Mouse (Mus musculus): ENCODE measurements around the gene Nphp4. TPM values are rescaled to one million over a fixed set of nuclear protein-coding genes. Genes with fewer than 3 reads are reported as not detected.

Gene Nphp4
- polyA plus RNA-seq (2012; rRNA removed): 2.0 and 2.1 TPM in 2 replicates

DNA sequence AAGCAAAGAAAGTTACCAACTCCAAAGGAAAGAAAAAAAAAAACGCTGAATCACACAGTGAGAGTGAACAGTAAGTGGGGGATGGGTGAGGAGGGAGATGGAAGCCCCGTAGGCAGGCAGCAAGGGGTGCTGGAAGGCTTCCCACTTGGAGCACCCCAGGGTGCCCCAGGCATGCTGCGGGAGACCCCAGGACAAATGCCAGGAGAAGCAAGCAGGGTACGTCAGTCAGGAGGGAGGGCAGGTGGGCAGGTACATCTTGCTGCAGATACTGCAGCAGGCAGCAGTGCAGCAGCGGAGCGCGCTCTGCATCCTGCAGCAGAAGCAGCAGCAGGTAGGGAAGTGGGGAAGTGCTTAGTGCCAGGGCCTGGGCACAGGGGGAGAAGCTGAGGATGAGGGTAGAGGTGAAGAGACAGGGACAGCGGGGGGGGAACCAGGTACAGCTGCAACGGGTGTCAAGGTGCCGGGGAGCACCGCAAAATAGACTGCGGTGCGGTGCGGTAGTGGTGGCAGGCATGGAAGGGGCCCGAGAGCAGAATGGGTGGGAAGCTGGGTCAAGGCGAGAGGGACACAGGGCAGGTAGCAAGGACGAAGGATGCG is at the start of gene Nphp4:
Gene Nphp4, plus strand, starts transcription at position 280 of the 597 bp plus-strand sequence.
- DNase-seq (ENCODE audit: low read depth): no peak

- DNase-seq (ENCODE audit: low read depth): no peak
Observed at GRCm38 (mm10) chr4:152428259-152428658, 48.2 kb upstream of the Nphp4 start.

DNA sequence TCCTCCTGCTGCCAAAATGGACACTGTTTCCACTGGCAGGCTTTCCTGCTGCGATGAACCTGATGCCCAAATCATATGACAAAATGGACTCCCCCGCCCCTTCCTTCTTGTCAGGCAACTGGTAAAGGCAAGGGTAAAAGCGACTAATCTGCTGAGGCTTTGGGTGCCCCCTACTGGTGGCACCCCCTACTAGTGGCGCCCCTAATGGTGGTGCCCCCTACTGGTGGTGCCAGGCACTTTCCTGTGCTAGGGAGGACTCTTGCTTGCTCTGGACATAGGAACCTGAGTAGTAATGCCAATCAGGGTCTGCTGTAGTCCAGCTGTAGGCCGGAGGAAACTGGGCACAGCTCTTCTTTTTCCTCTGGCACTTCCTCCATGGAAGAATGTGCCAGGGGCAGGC is 44.2 kb upstream of the Nphp4 start:
- DNase-seq (ENCODE audit: low read depth): no peak

GRCm38 (mm10) chr4:152434836-152435235 is 41.7 kb upstream of the Nphp4 start:
- no peak for DNase-seq (ENCODE audit: low read depth)

GRCm38 (mm10) chr4:152435255-152435654 is 41.3 kb upstream of the Nphp4 start:
- DNase-seq (ENCODE audit: low read depth): no peak

DNA sequence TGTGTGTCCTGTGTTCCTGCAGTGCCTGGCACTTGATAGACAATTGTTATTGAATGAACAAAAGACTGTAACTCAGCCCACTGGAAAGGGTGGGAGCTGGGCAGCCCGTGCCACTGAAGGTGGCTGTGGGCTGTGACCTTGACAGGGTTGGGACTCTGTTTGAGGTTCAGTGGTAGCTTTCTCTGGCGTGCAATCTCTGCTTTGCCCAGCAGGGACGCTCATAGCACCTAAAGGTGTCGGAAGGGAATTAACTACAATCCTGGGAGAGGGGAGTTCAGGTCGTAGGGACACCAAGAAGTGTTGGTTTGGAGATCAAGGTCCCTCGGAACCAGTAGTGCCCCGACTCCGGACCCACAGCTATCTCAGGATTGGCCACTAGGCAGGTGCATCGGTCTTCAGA is 35.6 kb upstream of the Nphp4 start:
- no peak for DNase-seq (ENCODE audit: low read depth)

- DNase-seq (ENCODE audit: low read depth): no peak
Observed at GRCm38 (mm10) chr4:152441536-152441935, 35.0 kb upstream of the Nphp4 start.

GRCm38 (mm10) chr4:152446178-152446577 is 30.3 kb upstream of the Nphp4 start:
- no peak for DNase-seq (ENCODE audit: low read depth)

GRCm38 (mm10) chr4:152447731-152448665 is 28.5 kb upstream of the Nphp4 start:
- no peak for DNase-seq (ENCODE audit: low read depth)

GRCm38 (mm10) chr4:152448666-152449018 is 27.9 kb upstream of the Nphp4 start:
- no peak for DNase-seq (ENCODE audit: low read depth)

GRCm38 (mm10) chr4:152451371-152451770 is 25.1 kb upstream of the Nphp4 start:
- no peak for DNase-seq (ENCODE audit: low read depth)

DNA sequence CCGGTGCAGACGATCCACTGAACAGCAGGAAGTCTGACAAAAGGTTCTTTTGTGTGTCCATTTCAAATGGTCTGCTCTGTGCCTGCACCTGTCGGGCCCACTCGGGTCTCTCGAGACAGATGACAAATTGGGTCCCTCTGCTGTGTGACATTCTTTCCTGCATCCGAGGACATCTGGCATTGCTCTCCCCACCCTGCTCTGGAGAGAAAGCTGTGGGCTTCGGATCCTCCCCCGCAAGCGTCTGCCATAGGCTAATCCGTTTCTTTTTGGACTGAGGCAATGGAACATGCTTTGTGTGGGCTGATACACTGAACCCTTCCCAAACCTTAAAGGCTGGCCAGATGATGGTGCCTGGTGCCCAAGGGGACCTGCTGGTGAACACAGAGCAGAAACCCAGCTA is 23.4 kb upstream of the Nphp4 start:
- DNase-seq (ENCODE audit: low read depth): no peak

GRCm38 (mm10) chr4:152454153-152454552 is 22.4 kb upstream of the Nphp4 start:
- DNase-seq (ENCODE audit: low read depth): no peak

GRCm38 (mm10) chr4:152456609-152457008 is 19.9 kb upstream of the Nphp4 start:
- DNase-seq (ENCODE audit: low read depth): no peak

DNA sequence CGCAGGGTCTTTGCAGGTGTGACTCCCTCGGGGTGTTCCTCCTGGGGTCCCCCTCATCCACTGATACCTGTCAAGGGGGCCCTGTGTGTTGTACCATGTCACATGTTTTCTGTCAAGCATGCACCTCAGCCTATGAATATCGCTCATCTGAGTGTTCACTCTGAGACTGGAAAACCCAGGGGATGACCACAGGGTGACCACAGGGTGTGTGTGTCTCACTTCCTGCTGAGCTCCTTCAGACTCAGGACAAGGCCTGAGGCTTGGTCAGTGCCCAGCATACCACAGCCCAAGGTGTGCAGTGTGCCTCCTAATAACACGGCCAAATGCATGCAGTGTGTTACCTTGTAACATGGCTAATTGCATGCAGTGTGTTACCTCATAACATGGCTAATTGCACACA is 18.8 kb upstream of the Nphp4 start:
- DNase-seq (ENCODE audit: low read depth): no peak

DNA sequence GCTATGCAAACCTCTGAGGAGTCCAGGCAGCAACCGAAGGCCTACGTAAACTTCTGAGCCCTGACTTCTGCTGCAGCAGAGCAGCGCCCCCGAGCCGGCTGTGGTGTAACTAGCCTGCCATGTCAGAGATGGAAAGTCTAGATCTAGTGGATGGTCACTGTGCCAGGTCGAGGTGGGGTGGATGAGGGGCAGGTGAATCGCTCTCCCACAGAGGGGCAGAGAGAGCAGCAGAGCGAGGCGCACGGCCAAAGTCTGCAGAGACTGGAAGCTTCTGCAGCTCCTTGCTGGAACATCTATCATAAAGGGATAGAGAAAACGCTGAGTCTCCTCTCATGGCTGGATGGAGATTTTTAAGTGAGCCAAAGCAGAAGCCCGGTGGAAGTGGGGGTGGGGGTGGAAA is 14.0 kb upstream of the Nphp4 start:
- DNase-seq (ENCODE audit: low read depth): no peak

DNA sequence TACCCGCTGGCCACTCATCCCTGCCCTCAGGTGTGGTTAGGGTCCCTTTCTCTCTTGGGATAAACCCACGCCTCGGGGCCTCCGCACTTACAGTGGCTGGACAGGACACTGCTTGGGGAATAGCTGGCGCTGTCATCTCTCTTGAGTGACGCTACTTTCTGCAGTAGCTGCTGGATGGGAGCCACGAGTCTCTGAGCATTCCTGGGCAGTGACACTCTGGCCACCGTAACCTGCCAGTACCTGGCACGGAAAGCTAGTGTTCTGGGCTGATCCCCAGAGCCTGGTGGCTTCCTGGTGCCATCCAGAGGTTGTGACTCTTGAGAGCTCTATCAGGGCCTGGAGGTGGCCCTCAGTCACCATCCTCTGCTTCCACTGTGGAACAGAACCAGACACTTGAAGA is 13.4 kb upstream of the Nphp4 start:
- DNase-seq (ENCODE audit: low read depth): no peak

DNA sequence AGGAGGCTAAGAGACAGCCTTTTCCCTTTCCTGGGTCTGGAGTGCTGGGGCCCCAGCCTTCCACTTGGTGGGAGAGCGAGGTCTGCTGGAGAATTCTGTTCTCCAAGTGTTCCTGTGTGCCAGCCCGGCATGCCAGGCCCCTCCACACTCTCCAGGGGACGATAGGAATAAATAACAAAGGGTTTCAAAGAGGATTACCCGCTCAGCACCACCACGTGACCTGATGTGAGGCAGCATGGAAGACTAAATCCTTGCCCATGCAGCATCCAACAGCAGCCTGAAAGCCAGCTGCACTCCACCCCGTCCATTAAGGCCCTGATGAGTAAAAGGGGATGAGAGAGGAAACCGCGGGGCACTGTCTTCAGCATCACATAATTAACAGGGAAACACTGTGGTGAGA is 11.4 kb upstream of the Nphp4 start:
- DNase-seq (ENCODE audit: low read depth): no peak

DNA sequence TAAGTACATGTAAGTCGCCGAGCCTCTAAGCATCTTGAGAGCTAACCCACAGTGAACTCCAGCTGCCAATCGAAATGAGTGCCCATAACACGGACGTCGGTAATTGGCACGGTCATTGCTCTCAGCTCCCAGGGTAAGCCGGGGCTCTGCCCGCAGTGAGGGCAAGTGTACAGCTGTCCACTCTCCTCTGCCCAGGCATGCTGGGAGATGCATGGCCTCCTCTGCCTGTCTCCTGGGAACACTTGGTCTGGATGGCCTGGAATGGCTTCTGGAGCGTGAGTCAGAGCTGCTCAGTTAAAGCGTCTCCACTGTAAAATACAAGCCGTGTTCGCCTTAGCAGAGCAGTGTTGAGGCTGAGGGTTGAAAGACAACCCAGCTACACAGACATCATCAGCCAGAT is 9.9 kb upstream of the Nphp4 start:
- no peak for DNase-seq (ENCODE audit: low read depth)

GRCm38 (mm10) chr4:152467951-152468350 is 8.6 kb upstream of the Nphp4 start:
- DNase-seq (ENCODE audit: low read depth): no peak

DNA sequence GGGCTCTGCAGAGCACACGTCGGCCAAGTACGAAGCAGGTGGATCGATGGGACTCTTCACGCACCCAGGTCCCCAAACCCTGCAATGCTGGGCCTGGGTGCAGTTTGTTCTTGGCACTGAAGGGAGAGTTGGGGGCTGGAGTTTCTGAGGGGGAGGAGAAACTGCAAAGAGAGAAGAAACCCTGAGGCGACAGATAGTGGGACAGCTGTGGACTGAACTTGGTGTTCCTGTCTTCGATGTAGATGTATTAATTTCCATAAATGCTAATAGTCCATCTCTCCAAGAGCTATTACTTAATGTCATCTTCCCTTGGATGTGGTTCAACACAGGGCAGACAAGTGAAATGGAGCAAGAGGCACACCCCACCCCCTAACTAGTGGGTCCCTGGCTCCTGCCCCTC is 565 bp upstream of the Nphp4 start:
- DNase-seq (ENCODE audit: low read depth): no peak

- DNase-seq (ENCODE audit: low read depth): no peak
Observed at GRCm38 (mm10) chr4:152477106-152477465, 580 bp downstream of the Nphp4 start.

GRCm38 (mm10) chr4:152477466-152478223 is 1.1 kb downstream of the Nphp4 start, which contains the start of gene Kcnab2:
Gene Kcnab2 (minus strand): TSS chr4:152477871.
- peak; percentile 4 for DNase-seq (ENCODE audit: low read depth)
